Comparison of ENCODE assay signal across 34 mouse cellular contexts in the genomic region with DNA sequence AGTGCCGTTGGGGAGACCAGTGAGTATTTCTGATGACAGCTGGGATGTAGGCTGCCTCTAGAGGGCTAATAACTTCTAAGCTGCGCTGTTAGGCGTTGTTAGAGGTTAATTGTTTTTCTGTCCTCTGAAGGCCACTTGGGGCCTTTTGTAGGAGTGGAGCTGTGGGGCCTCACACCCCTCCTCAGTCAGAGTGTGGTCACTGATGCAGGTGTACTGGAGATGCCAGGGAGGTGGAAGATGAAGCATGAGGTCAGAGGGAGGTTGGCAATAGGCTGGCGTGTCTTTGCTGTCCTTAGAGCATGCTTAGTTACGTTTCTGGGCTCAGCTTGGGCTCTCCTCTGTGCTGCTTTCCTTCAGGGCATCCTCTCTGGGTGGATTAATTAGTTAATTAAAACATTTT. TPM values are rescaled to one million over a fixed set of nuclear protein-coding genes. Genes with fewer than 3 reads are reported as not detected.
DNase-seq lines count a peak whose midpoint lies in the region; ATAC-seq and TF ChIP-seq lines count a peak whose summit lies in the region.
"Had no signal": no experiment of that assay in that cellular context is flagged by ENCODE, and none has a peak within 500 bp of the region (broad histone marks: within the 10 kb centered on the region; RNA-seq: fewer than 3 reads in every experiment).

No protein-coding gene starts in this region.

- TF ChIP-seq EP300 in lung, postnatal 0 days (IDR thresholded peaks at IDR 0.05) = no peak

- WGBS in lung, embryonic 15.5 days = 57% methylated on average over 5 of the region's 5 CpGs
- 62% methylated on average over 5 of the region's 5 CpGs for WGBS in lung, postnatal 0 days
- 32% methylated on average over 5 of the region's 5 CpGs for WGBS in neural tube, embryonic 14.5 days

- TF ChIP-seq CTCF in lung, postnatal 0 days (IDR thresholded peaks at IDR 0.05) = no peak

- no peak overlapping the region for H3K27ac ChIP-seq in lung, embryonic 15.5 days
- H3K27ac ChIP-seq in lung, postnatal 0 days (ENCODE audit: low read length) = no peak overlapping the region
- no peak overlapping the region for H3K27ac ChIP-seq in neural tube, embryonic 14.5 days (ENCODE audit: low read depth, low read length)
- H3K27ac ChIP-seq: limb, embryonic 13.5 days; liver, embryonic 14.5 days had no signal

- H3K4me3 ChIP-seq in lung, embryonic 15.5 days = no peak overlapping the region
- no peak overlapping the region for H3K4me3 ChIP-seq in lung, postnatal 0 days (ENCODE audit: low read depth, low read length)
- no peak overlapping the region for H3K4me3 ChIP-seq in neural tube, embryonic 14.5 days (ENCODE audit: low read depth, low read length)
- H3K4me3 ChIP-seq: erythroblast, embryonic 14.5 days; limb, embryonic 13.5 days had no signal

- ATAC-seq in lung, embryonic 15.5 days (ENCODE audit: borderline replicate concordance, extremely low read depth, low FRiP score, low TSS enrichment) = peak; percentile 39; the same call in 1 of the 2 replicates
- no peak for ATAC-seq in lung, postnatal 0 days
- 0 out of 2 replicates have a peak, but pooled peaks have one; percentile 12 for ATAC-seq in neural tube, embryonic 14.5 days (ENCODE audit: low read depth)
- ATAC-seq: forebrain, embryonic 14.5 days; intestine, postnatal 0 days had no signal

- no peak overlapping the region for H3K4me2 ChIP-seq in lung, embryonic 15.5 days
- no peak overlapping the region for H3K4me2 ChIP-seq in lung, postnatal 0 days (replicated peaks; ENCODE audit: low read depth, low read length)
- H3K4me2 ChIP-seq in neural tube, embryonic 14.5 days (ENCODE audit: low read depth, low read length) = no peak overlapping the region
- H3K4me2 ChIP-seq: heart, embryonic 11.5 days; limb, embryonic 13.5 days; lung, embryonic 14.5 days had no signal

- no peaks in the 10 kb centered on the region for H3K4me1 ChIP-seq in lung, embryonic 15.5 days
- H3K4me1 ChIP-seq in lung, postnatal 0 days (ENCODE audit: insufficient read depth, low read depth, low read length) = no peaks in the 10 kb centered on the region
- H3K4me1 ChIP-seq in neural tube, embryonic 14.5 days (ENCODE audit: control insufficient read depth, insufficient read depth, low read length) = no peaks in the 10 kb centered on the region
- H3K4me1 ChIP-seq: limb, embryonic 13.5 days had no signal

- H3K36me3 ChIP-seq in lung, embryonic 15.5 days = no peaks in the 10 kb centered on the region
- no peaks in the 10 kb centered on the region for H3K36me3 ChIP-seq in lung, postnatal 0 days (ENCODE audit: insufficient read depth, low read length)
- no peaks in the 10 kb centered on the region for H3K36me3 ChIP-seq in neural tube, embryonic 14.5 days (ENCODE audit: control insufficient read depth, insufficient read depth, low read length)
- H3K36me3 ChIP-seq: limb, embryonic 13.5 days had no signal

- H3K9ac ChIP-seq in lung, embryonic 15.5 days = no peak overlapping the region
- H3K9ac ChIP-seq in lung, postnatal 0 days (replicated peaks; ENCODE audit: low read depth) = no peak overlapping the region
- H3K9ac ChIP-seq in neural tube, embryonic 14.5 days (replicated peaks; ENCODE audit: low read depth, low read length) = no peak overlapping the region
- H3K9ac ChIP-seq: limb, embryonic 13.5 days; liver, embryonic 14.5 days; lung, embryonic 14.5 days had no signal

- H3K27me3 ChIP-seq in lung, embryonic 15.5 days = no peaks in the 10 kb centered on the region
- no peaks in the 10 kb centered on the region for H3K27me3 ChIP-seq in lung, postnatal 0 days (replicated peaks; ENCODE audit: insufficient read depth, low read length)
- H3K27me3 ChIP-seq in neural tube, embryonic 14.5 days (ENCODE audit: control insufficient read depth, insufficient read depth, low read length) = no peaks in the 10 kb centered on the region
- H3K27me3 ChIP-seq: limb, embryonic 13.5 days had no signal

- intact Hi-C loops in heart, postnatal 10 days (cut with DNase I) = no loop called here

- H3K9me3 ChIP-seq in lung, embryonic 15.5 days = no peaks in the 10 kb centered on the region
- no peaks in the 10 kb centered on the region for H3K9me3 ChIP-seq in lung, postnatal 0 days (ENCODE audit: low read length)
- H3K9me3 ChIP-seq in neural tube, embryonic 14.5 days (ENCODE audit: control insufficient read depth, low read length) = no peaks in the 10 kb centered on the region
- H3K9me3 ChIP-seq: limb, embryonic 13.5 days had no signal

- peak; percentile 28 for DNase-seq in heart, adult 11 months
- no peak for DNase-seq in heart, postnatal 10 days
- DNase-seq in lung, postnatal 0 days (ENCODE audit: low spot score) = no peak
- DNase-seq in retina, postnatal 1 day = peak; percentile 27
- no peak for DNase-seq in retina, embryonic 14.5 days (ENCODE audit: low spot score)
- DNase-seq in ovary, postnatal 36 days (ENCODE audit: low spot score) = no peak
- DNase-seq: adrenal gland, postnatal 36 days; cerebellum, adult 11 months; cerebellum, postnatal 10 days; lung, embryonic 14.5 days; lung, postnatal 4 days; right cerebral cortex, postnatal 25 days; spleen, adult 18-20 months had no signal

RNA-seq across cellular contexts. Expression of gene Adck1, which starts 11.7 kb away (rescaled TPM):
- 10 to 100 TPM; 22.7 to 25.6 TPM for total RNA-seq in heart, postnatal 10 days (2021)
- polyA plus RNA-seq in lung, embryonic 15.5 days (2015; fragmentation: Nextera tagmentation; extraction: Ambion mirVana) = 18.9 and 19.4 TPM in 2 replicates
- polyA plus RNA-seq in lung, postnatal 0 days (2015; fragmentation: Nextera tagmentation; extraction: Ambion mirVana) = 12.5 and 12.9 TPM in 2 replicates
- polyA plus RNA-seq in neural tube, embryonic 14.5 days (2014; fragmentation: Nextera tagmentation; extraction: Ambion mirVana) = 28.2 and 28.4 TPM in 2 replicates

RNA-seq across cellular contexts. Expression of gene Gm5039, which starts 48.2 kb away (rescaled TPM):
- total RNA-seq in heart, postnatal 10 days (2021) = not detected
- not detected in 2 replicates for polyA plus RNA-seq in lung, embryonic 15.5 days (2015; fragmentation: Nextera tagmentation; extraction: Ambion mirVana)
- polyA plus RNA-seq in lung, postnatal 0 days (2015; fragmentation: Nextera tagmentation; extraction: Ambion mirVana) = not detected in 2 replicates
- polyA plus RNA-seq in neural tube, embryonic 14.5 days (2014; fragmentation: Nextera tagmentation; extraction: Ambion mirVana) = not detected in 2 replicates
- total RNA-seq: adrenal gland, postnatal 36 days; gastrocnemius, adult 8-10 months; granulocyte monocyte progenitor cell, adult 5-6 weeks; layer of hippocampus, postnatal 25 days; left cerebral cortex, postnatal 10 days; megakaryocyte-erythroid progenitor cell, adult 5-6 weeks; neutrophil, adult 5-6 weeks had no signal
- polyA plus RNA-seq: cortical plate, adult 2 months; embryonic facial prominence, embryonic 11.5 days; erythroblast, embryonic 14.5 days; forebrain, embryonic 14.5 days; frontal cortex, adult 2 months; heart, embryonic 11.5 days; heart, postnatal 0 days; intestine, postnatal 0 days; kidney, embryonic 16.5 days; limb, embryonic 13.5 days; liver, embryonic 14.5 days; lung, embryonic 14.5 days; thymus, postnatal 0 days; urinary bladder, adult 2 months had no signal

Comparison
In these comparisons a context has a peak if more than half of its experiments do, and no peak if none do; other contexts are left out.
1. DNase-seq: peak in heart, adult 11 months (single experiment) and retina, postnatal 1 day (single experiment); none in heart, postnatal 10 days (0 of 2), lung, postnatal 0 days (single experiment), retina, embryonic 14.5 days (single experiment) and ovary, postnatal 36 days (single experiment).